Mouse (Mus musculus) embryo, embryonic 10 days (tissue): Measurements from ENCODE around the gene Hmgn2.
"Not testable (repeated sequence)": the region's sequence is repeated elsewhere in the genome, so short reads cannot be mapped to it uniquely, and the experiment has no call there.

ENCODE experiments used
- DNase-seq: peaks from one replicate; pipeline ENCODE4 v3.0.0-alpha.2; 2015; ENCODE audit warnings: low spot score

Hmgn2 gene

DNA sequence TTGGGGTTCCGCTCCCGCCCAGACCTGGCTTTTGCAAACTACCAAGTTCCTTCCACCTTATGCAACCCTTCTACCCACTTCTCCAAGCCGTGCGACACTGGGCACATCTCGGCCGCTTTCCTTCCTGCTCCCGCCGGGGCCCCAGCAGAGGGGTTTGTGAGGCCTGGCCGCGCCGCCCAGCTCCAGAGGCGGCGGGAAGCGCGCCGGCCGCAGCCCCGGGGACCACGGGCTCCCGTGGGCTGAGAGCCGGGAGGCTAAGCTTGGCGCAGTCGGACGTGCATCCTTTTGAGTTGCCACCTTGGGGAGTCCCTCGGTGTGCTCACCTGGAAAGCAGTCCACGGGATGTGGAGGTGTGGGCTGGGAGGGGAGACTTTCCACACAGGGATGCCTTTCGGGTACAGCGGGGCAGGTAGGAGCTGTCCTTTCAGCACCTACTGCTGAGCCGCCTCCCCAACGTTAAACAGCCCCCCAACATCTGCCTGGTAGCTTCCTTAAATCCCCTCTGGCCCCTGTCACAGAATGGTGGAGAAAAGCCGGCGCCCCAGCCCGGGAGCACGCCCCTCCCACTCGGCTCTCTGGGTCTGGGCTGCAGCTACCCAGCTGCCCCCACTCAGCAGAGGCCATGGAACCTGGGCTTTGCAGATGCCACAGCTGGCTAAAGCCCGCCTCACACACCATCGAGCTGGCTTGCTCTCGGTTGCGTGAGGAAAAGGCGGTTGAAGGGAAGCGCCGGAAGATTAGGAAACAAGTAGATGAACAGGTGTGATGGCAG is at the start of gene Hmgn2:
Gene Hmgn2, minus strand, starts transcription at position 501 of the 772 bp plus-strand sequence.
- peak; percentile 77 for DNase-seq

DNA sequence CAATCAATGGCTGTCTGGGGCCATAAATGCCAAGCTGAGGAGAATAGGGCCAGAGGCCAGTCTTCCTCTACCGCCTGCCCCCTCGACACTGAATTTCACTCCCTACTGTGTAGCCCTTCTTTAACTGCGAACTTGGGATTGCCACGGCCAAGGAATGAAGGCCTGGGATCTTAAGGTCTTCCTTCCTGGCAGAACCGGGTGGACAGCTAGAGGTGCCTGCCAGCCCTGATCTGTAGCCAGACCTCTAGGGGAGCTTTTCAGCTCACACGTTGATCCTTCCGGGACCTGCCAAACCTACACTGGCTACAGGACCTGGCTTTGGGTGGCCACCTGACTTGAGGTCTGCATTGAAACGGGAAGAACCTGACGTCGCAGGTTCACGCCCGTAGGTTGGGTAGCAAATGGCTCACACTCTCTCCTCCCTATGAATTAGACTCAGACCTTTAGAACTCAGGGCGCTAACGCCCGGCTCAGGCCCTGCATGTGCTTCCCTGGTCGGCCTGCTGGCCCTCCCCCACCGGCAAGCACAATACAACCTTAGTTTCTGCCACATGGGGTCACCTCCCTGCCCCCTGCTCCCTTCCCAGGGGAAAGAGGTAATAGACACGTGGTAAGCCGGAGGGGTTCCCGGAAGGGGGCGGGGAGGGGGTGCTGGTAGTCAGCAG is 48.9 kb upstream of the Hmgn2 start:
- DNase-seq, result peak; percentile 73

DNA sequence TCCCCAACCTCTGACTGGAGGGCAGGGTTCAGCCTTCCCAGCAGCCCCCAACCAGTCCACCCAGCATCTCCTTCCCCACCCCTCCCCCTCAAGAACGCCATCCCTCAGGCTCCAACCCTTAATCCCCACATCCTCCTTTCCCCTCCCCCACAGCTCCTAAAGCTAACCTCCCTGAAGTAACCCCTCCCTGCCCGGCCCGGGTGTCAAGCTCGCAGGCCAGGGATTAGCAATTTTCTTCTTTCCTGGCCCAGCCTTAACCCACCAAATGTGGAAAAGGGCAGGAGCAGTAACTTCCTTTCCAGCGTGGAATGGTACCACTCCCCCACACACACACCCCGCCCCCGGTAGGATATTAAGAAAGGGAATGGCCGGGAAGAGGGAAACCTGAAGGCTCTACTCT is 48.3 kb upstream of the Hmgn2 start:
- DNase-seq, result peak; percentile 89

DNA sequence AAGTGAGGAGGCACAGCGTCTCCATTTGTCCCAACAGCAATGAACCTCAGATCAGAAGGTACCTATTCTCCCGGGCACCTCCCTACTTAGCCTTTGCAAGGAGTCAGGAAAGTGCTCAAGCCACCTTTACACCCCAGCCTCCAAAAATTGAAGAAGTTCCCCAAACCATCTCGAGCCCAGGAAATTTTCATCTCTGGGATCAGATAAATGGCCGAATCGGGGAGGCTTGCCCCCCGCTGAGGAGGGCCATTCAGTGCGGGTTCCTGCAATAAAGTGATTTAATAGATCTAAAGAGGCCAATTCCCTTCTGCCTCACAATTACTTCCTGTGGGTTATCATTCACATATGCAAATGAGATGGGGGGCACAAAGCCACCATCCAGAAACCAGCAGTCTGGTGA is 47.8 kb upstream of the Hmgn2 start:
- no peak for DNase-seq

DNA sequence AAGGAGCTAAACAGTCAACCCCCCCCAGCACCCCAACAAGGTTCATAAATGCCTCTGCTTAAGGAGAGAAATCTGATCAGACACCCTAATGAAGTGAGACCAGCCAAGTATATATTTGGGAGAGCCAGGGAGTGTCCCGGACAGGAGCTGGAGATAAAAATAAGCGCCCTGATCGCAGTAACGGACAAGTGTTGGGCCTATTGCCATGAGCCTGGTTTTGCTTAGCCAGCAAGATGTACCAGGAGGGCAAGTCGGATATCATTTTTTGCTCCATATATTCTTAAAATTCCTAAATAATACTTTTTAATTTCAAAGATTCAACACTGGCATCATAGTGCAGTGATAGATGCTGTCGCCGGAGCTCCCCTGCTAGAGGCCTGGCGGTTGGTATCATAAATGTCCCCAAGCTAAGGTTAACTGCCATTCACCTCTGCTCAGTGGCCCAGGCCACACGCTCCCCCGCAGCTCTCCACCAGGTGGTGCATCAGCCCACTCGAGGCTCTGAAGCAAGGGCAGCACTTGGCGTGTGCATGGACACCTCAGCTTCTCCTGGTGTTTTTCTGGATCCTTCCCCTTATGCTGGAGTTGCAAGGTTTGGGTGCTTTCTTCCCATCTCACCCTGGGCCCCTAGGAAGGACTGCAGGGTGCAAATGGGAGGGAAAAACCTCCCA is 44.5 kb upstream of the Hmgn2 start:
- peak; percentile 75 for DNase-seq

DNA sequence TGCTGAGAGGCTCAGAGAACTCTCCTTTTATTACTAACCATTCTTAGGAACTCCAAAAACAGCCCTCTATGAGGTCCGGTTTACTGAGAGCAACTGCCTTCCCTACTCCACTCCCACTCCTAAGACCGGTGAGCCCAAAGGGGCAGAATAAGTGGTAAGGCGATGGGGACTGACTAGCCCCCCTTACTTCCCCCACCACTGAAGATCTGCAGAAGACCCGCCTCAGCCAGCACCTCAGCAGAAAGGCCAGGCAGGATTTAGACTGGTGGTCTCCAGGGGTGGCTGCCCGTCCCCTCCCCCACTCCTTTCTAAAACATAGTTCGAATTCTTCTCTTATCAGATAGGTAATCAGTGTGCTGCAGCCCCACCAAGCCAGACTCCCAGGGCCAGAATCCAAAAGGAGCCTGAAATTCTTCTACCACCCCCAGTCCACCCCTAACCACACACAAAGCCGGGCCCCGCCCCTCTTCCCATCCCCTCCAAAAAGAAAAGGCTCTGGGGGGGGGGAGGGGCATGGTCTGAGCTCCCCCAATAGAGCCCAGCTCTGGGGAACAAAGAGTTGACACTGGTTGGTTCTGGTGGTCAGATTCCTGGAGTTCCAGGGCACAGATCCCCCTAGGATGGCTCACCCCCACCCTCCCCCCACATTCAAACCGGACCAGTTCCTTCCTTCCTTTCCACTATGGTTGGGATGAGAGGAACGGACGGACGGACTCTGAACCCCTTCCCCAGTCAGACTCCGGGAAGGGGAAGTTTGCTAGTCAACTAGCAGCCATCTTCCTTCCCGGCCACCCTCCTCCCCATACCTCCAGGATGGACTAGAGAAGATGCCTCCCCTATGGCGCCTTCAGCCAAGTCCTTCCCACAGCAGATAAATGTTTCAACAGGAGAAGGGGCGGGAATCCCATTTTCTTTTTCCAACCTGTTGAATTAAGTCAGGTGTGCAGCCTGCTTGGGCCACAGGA is 43.3 kb upstream of the Hmgn2 start:
- DNase-seq, result peak; percentile 71

DNA sequence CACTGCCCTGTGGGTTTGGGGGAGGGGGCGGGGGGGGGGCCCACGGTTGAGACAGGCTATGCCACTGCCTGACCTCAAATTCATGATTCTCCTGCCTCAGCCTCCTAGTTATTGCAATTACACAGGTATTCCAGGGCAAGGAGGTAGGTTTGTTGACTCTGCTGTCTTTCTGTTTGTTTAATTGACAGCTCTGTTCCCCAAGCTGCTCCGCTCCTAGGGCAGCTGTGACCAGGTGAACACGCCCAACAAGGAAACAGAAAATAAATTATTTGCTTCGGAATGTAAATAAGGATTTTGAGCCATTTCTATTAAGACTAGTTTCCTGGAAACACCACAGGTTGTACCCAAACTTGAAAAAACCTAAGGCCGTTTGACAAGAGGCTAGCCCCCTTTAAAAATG is 41.3 kb upstream of the Hmgn2 start:
- DNase-seq, result no peak

DNA sequence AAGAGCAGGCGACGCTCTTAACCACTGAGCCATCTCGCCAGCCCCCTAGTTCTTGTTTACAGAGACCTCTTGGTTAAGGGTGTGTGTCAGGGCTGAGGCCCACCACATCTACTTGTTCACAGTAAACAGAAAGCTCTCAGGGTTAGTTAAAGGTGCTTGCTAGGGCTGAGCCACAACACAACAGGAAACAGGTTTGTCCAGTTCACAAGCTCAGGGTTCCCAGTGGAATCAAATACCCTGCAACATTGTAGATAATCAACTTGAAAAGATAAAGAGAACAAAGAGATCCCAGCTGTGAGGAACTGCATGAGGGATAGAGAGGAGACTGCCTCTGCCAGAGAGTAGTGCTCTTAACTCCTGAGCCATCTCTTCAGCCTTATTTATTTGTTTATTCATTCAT is 38.4 kb upstream of the Hmgn2 start:
- no peak for DNase-seq

DNA sequence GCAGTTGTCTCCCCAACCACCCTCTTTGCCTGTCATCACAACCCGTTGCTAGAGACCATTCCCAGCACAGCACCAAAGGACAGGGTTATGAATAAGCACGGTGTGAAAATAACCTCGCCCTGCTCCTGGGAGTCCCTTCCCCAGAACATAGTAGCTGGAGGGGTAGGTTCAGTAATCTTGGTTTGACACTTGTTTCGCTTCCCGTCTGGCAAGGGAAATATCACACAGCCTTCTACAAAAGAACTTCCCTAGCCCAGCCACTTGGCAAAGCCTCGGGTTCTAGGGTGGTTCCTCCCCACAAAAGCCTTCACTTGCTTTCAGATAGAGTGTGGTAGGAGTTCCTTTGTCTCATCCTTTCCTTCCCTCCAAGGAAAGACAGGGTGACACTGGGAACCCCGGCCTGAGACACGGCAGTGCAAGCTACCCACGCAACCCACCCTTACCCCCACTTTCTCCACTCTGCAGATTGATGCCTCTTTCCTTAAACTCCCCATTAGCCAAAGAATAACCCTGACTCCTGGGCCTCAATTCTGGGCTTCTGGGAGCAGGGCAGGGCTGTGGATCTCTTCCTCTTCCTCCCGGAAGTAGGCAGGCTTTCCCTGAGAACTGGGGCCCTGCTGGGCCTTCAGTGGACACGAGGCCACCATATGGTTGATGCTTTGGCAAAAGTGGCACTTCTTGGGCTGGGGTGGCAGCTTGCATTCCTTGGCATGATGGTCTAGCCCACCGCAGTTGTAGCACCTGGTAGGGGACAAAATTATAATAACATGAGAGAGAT is 37.3 kb upstream of the Hmgn2 start:
- DNase-seq, result no peak

DNA sequence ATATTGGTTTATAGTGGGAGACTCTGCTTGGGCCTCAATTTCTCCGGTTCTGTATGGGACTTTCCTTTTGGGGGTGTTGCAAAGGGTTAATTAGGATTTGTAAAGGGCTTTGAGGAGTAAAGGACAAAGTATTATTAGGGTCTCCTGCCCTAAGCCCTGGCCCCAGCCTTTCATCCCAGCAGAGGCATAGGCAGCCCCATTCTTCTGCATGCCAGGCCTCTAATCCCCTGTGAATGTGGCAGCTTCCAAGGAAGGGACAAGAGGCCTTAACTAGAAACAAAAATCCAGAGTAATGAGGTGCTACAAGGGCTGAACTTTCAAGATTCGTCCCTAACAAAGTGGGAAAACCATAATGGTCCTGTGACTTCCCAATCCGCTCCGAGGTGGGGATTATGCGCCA is 34.5 kb upstream of the Hmgn2 start:
- DNase-seq, result peak; percentile 48

DNA sequence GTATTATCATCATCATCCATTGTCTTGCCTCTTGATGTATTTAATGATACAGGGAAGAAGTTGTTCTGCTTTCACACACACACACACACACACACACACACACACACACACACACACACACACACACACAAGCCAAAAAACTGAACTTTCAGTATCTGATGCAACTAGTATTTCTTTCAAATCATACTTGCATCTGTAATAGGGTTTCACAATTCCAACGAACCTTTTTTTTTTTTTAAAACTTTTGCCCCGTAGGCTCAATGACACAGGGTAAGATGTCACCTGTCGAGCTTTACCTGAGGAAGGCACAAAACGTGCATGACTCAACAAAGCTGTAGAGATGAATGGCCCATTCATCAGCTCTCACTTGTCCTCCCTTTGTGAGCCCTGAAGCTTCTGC is 33.8 kb upstream of the Hmgn2 start:
- DNase-seq, result no peak

DNA sequence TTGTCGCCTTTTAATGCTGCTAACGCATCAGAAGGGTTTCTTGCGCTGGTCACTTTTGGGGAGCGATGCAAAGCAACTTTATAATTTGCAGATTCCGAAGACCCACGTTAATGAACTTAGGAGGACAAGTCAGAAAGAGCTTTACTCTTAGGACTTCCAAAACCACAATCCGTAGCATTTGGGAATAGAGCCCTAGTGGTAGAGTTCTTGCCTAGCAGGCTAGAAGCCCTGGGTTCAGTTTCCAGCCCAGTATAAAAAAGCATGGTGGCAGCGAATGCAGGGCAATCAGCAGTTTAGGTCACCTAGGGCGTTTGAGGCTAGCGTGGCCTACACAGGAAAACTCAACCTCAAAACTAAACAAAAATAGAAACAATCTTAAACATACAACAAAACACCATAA is 33.3 kb upstream of the Hmgn2 start:
- no peak for DNase-seq

DNA sequence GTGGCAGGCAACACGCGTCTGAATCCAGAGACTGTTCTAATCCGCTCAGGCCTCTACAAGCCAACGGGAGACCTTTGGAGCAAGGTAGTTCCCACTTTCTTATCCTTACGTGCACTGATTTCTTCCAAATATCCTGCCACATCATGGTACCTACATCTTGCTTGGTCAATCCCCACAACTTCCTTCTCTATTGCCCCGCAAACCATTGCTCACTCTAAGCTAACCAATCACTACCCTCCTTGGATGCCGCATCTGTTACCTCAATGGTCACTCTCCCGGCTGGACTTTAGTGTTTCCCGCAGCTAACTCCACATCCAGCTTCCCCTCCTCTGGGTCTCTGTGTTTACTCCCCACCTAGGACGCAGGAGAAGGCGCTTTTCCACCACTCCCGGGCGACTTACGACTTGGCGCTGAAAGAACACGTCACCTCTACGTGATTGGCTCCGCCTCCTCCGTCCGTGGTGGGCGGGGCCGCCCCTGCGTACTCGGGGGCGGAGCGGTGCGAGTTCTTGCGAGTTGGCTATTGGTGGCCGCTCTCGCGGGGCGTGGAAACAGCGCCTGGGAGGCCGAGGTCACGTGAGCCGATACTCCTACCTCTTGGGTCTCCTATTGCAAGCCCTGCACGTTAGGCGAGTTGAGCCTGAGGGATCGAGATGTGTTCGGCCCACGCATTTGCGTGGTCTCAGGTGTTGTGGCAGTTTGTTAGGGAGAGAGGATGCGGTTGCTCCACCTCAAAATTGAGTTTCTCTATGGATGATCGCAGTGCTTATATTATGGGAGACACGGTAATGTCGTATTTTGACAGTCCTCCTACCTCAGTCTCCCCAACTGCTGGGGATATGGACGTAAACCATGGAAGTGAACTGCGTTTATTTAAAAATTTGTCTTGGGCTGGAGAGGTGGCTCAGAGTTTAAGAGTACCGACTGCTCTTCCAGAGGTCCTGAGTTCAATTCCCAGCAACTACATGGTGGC is 32.3 kb upstream of the Hmgn2 start, which contains the start of gene Dhdds:
Gene Dhdds, minus strand, starts transcription at position 453 of the 973 bp plus-strand sequence.
- peak; percentile 100 for DNase-seq

DNA sequence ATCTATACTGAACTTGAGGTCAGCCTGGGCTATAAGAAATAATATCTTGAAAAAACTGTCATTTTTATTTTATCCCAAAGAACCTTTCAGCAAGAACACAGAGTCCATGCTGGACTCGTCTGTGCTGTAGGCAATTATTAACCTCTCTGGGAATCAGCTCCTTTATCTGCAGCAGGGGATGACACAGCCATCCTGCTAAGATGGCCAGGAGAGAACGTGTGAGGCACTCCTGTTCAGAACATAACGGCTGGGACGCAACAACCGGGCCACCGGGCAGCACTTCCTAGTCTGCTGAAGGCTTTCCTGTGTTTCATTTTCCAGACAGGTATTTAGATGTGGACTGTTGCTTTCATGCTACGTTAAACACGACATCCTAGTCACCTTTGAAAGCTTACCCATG is 26.2 kb upstream of the Hmgn2 start:
- DNase-seq, result no peak

DNA sequence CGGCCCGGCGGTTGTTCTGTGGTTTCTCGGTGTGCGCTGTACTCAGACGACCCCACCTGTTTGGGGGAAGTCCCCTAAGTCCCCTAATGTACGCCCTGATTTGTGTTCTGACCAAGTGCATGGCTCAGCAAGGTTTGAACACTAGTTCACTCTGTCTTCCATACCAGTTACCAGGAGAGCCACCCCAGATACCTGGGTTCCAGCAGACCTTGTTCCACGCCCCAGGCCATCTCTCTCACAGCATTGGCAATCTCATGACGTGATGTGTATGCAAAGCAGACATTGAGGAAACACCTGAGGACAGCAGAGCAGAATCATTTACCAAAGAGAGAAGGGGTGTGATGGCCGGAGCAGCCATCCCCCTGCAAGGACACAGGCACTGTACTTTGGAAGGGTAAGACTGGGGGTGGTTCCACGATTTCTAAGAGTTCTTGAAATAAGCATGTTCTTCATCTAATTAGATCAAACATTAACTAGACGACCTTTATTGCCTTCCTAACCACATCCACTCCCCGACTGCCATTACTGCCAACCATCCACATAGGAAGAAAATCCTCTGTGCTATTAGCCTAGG is 22.7 kb upstream of the Hmgn2 start:
- no peak for DNase-seq

DNA sequence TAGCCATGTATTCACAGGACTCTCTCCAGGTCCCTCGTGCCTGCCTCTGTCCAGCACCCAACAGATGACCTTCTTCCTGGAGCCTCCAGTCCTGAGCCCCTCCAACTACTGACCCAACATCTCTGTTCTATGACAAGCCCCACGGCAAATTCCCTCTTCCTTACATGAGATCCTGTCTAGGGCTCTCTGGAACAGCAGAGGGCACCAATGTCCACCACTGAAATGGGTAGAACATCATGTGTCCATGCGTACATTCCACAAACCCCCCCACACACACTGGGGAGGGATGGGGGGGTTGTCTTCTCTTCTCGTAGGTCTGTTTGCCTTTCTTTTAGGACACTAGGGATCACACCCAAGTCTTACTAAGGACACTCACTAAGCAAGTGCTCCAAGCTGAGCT is 21.6 kb upstream of the Hmgn2 start:
- DNase-seq, result no peak

DNA sequence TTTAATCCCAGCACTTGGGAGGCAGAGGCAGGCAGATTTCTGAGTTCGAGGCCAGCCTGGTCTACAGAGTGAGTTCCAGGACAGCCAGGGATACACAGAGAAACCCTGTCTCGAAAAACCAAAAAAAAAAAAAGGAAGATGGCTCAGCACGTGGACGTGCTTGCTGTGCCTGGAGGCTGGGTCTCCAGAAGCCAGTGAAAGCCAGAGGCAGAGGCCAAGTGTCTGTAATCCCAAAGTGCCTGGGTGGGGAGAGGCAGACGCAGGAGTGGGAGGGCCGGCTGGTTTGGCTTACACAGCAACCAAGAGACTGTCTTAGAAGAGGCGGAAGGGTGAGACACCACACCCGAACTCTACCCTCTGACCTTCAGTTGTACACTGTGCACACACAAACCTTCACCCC is 19.8 kb upstream of the Hmgn2 start:
- not testable (repeated sequence) for DNase-seq

DNA sequence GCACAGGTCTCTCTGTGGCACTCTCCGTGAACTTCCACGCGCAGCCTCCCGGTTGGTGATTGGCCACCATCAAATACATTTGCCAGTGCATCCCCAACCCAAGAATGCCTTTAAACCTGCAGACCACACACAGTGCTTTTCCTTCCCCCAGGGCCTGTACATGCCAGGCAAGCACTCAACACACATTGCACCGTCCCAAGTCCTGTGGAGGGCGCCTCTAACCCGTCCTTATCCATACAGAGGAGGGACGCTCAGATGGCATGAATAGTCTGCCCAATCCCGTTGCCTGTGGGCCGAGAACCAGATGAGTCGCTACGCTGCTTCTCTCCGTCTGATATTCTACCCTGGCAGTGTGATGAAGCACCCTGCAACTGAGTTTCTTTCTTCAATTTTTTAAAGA is 14.5 kb upstream of the Hmgn2 start:
- no peak for DNase-seq

DNA sequence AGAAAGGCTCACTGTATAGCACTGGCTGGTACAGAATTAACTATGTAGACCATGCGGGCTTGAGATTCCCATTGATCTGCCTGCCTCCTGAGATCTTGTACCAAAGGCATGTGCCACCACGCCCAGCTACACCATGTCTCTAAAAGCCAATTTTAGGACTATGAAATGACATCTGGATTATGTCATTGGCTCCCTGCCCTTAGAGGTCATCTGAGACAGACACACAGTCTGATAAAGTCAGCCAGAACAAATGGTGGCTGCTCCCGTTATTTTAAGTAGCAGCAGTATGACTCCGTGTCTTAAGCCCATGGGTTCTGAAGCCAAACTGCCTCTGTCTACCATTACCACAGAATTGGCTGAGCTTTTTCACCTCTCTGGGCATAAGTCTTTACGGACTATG is 12.0 kb upstream of the Hmgn2 start:
- no peak for DNase-seq
